Mouse (Mus musculus): ENCODE measurements at regions not wholly inside any gene's neighbourhood (a gene's known extent, or its start where the extent isn't known, plus 50 kb on each side); places are given as distances from the start of the nearest gene placed in this dataset.

GRCm38 (mm10) chr14:46706462-46706861 is 53.9 kb upstream of the Cdkn3 start:
- DNase-seq (ENCODE audit: low spot score), result no peak

GRCm38 (mm10) chr14:46704316-46704751 is 56.0 kb upstream of the Cdkn3 start:
- peak; percentile 26 for DNase-seq (ENCODE audit: low spot score)

GRCm38 (mm10) chr14:46702669-46703435 is 57.5 kb upstream of the Cdkn3 start:
- DNase-seq (ENCODE audit: low spot score), result peak; percentile 64

GRCm38 (mm10) chr14:46692571-46692970 is 67.8 kb upstream of the Cdkn3 start:
- DNase-seq (ENCODE audit: low spot score), result no peak

GRCm38 (mm10) chr14:46692067-46692466 is 68.3 kb upstream of the Cdkn3 start:
- DNase-seq (ENCODE audit: low spot score), result no peak

GRCm38 (mm10) chr14:46682728-46683127 is 77.6 kb upstream of the Cdkn3 start:
- DNase-seq (ENCODE audit: low spot score), result no peak

- DNase-seq (ENCODE audit: low spot score), result no peak
These were observed 81.4 kb upstream of the Cdkn3 start for GRCm38 (mm10) chr14:46678935-46679334.

- DNase-seq (ENCODE audit: low spot score), result no peak
These were observed 88.7 kb upstream of the Cdkn3 start for GRCm38 (mm10) chr14:46671482-46672225.

GRCm38 (mm10) chr14:46671062-46671461 is 89.3 kb upstream of the Cdkn3 start:
- no peak for DNase-seq (ENCODE audit: low spot score)

GRCm38 (mm10) chr14:46670221-46671046 is 89.9 kb upstream of the Cdkn3 start:
- DNase-seq (ENCODE audit: low spot score), result no peak

- DNase-seq (ENCODE audit: low spot score), result no peak
These were observed 92.1 kb upstream of the Cdkn3 start for GRCm38 (mm10) chr14:46668275-46668674.

GRCm38 (mm10) chr14:46664305-46664704 is 96.0 kb upstream of the Cdkn3 start:
- DNase-seq (ENCODE audit: low spot score), result no peak

GRCm38 (mm10) chr14:46663529-46663928 is 96.8 kb upstream of the Cdkn3 start:
- DNase-seq (ENCODE audit: low spot score), result no peak

GRCm38 (mm10) chr14:46661792-46662545 is 98.4 kb upstream of the Cdkn3 start:
- DNase-seq (ENCODE audit: low spot score), result peak; percentile 66

GRCm38 (mm10) chr14:46661118-46661791 is 99.1 kb upstream of the Cdkn3 start:
- no peak for DNase-seq (ENCODE audit: low spot score)

- DNase-seq (ENCODE audit: low spot score), result no peak
These were observed 101.0 kb upstream of the Cdkn3 start for GRCm38 (mm10) chr14:46659365-46659764.

GRCm38 (mm10) chr14:46656249-46656648 is 104.1 kb upstream of the Cdkn3 start:
- DNase-seq (ENCODE audit: low spot score), result no peak

- DNase-seq (ENCODE audit: low spot score), result no peak
These were observed 112.9 kb upstream of the Cdkn3 start for GRCm38 (mm10) chr14:46647319-46647974.

GRCm38 (mm10) chr14:46646673-46647318 is 113.5 kb upstream of the Cdkn3 start:
- DNase-seq (ENCODE audit: low spot score), result no peak

Data from embryo, embryonic 10 days (tissue).